Mouse (Mus musculus) liver, adult 2 months (tissue): Measurements from ENCODE around the gene Stmn1. TPM values are rescaled to one million over a fixed set of nuclear protein-coding genes. Genes with fewer than 3 reads are reported as not detected.

Experiments
- DNase-seq: peaks from one replicate; pipeline ENCODE4 v3.0.0-alpha.2; 2011; ENCODE audit warnings: low read depth, low spot score; ENCODE audit errors: extremely low read depth
- H3K27ac ChIP-seq: fragments of 200-500 bp; replicated peaks from 2 replicates; pipeline ENCODE4 v1.5.1; 2012; ENCODE audit warnings: low read depth, mild to moderate bottlenecking, control low read depth, inconsistent platforms, low read length; ENCODE audit not compliant: insufficient read depth
- H3K27me3 ChIP-seq: fragments of 200-500 bp; 2 replicates; pipeline ENCODE4 v1.6.1; 2012; ENCODE audit warnings: mild to moderate bottlenecking, moderate library complexity, low read length, inconsistent platforms; ENCODE audit not compliant: control insufficient read depth, insufficient read depth
- H3K36me3 ChIP-seq: fragments of 200-500 bp; 2 replicates; pipeline ENCODE4 v1.6.1; 2012; ENCODE audit warnings: low read length, inconsistent platforms; ENCODE audit not compliant: control insufficient read depth, insufficient read depth
- H3K4me1 ChIP-seq: fragments of 200-500 bp; 2 replicates; pipeline ENCODE4 v1.6.1; 2011; ENCODE audit warnings: low read length; ENCODE audit not compliant: control insufficient read depth, insufficient read depth
- H3K4me3 ChIP-seq: fragments of 200-500 bp; 2 replicates; pipeline ENCODE4 v1.5.1; 2011; ENCODE audit warnings: low read depth, mild to moderate bottlenecking, control low read depth, low read length, moderate library complexity; ENCODE audit not compliant: insufficient read depth
- H3K79me2 ChIP-seq: fragments of 200-500 bp; 2 replicates; pipeline ENCODE4 v1.6.1; 2012; ENCODE audit warnings: inconsistent platforms, mild to moderate bottlenecking, low read length, moderate library complexity; ENCODE audit not compliant: control insufficient read depth, insufficient read depth
- H3K9ac ChIP-seq: fragments of 200-500 bp; 2 replicates; pipeline ENCODE4 v1.6.1; 2012; ENCODE audit warnings: low read depth, mild to moderate bottlenecking, control low read depth, inconsistent platforms, low read length
- CTCF ChIP-seq: fragments of 200-500 bp; IDR thresholded peaks from 2 replicates; pipeline ENCODE4 v1.5.1; 2011; ENCODE audit warnings: low read depth, low read length, control low read depth
- POLR2A ChIP-seq: fragments of 200-500 bp; IDR thresholded peaks from 2 replicates; pipeline ENCODE4 v1.6.1; 2011; ENCODE audit warnings: low read length, control low read depth; ENCODE audit not compliant: insufficient read depth; ENCODE audit errors: extremely low read depth
- WGBS: fragments of 180-500 bp; shearing (Covaris S2); methylation state at CpG from one replicate; pipeline ENCODE4 v1.1.7; 2018; 5-methylcytosine and 5-hydroxymethylcytosine counted together
- polyA plus RNA-seq: library from polyadenylated mRNA; depleted of rRNA; stranded (reverse); fragments of >200 nt; gene quantifications from 2 replicates; pipeline ENCODE4 v1.2.3, GENCODE M21; 2012
- total RNA-seq: library from RNA; depleted of rRNA; stranded (reverse); fragments of >200 nt; gene quantifications from 2 replicates; pipeline ENCODE4 v1.2.3, GENCODE M21; 2014

Gene Stmn1
- total and polyA plus RNA-seq, 2 experiments, result 0.49 to 4.4 TPM

DNA sequence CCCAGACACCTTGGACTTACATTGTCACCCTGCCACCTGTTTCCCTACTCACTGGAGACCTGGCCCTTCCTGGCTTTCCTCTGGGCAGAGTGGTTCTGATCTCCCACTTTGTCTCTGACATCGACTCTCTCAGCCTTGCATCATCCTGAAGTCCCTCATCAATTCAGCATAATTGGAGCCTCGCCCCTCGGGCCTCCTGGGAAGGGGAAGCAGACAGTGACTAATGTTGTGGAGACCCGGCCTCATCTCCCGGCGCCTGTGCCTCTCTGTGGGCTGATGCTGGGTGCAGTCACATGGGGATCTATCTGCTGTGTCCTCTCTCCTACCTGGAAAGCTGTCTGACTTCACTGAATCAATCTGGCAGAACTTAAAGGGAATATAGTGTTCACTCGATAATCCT, 31.9 kb upstream of the Stmn1 start:
- Histone ChIP-seq H3K79me2 (no peaks in the 10 kb centered on the region), H3K36me3 (no peaks in the 10 kb centered on the region), H3K9ac (no peak overlapping the region), H3K27ac (no peak overlapping the region), H3K27me3 (no peaks in the 10 kb centered on the region), H3K4me1 (no peaks in the 10 kb centered on the region), H3K4me3 (no peak overlapping the region)
- 62% methylated on average over 7 of the region's 7 CpGs for WGBS
- TF ChIP-seq CTCF (no peak), POLR2A (no peak)
- DNase-seq, result no peak

DNA sequence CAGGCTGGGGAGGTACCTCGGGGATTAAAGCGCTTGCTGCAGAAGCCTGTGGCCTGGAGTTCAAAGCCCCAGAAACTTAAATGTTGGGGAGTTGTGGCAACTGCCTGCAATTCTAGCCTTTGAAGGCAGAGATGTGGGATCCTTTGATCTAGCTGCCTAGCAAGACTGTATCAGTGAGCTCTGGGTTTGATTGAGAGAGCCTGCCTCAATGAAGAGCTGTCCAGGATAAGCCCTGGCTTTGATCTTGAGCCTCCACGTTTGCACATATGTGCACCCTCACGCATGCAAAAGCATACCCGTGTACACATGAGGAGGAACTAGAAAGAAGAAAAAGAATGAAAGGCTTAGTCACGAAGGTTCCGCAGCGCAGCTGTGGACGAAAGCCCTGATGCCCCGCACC, 31.5 kb upstream of the Stmn1 start:
- H3K27me3 ChIP-seq, result no peaks in the 10 kb centered on the region
- H3K79me2 ChIP-seq, result no peaks in the 10 kb centered on the region
- H3K4me3 ChIP-seq, result no peak overlapping the region
- no peak overlapping the region for H3K27ac ChIP-seq
- TF ChIP-seq CTCF, result no peak
- no peak for TF ChIP-seq POLR2A
- 77% methylated on average over 10 of the region's 10 CpGs for WGBS
- H3K4me1 ChIP-seq, result no peaks in the 10 kb centered on the region
- H3K9ac ChIP-seq, result no peak overlapping the region
- H3K36me3 ChIP-seq, result no peaks in the 10 kb centered on the region
- DNase-seq, result no peak

DNA sequence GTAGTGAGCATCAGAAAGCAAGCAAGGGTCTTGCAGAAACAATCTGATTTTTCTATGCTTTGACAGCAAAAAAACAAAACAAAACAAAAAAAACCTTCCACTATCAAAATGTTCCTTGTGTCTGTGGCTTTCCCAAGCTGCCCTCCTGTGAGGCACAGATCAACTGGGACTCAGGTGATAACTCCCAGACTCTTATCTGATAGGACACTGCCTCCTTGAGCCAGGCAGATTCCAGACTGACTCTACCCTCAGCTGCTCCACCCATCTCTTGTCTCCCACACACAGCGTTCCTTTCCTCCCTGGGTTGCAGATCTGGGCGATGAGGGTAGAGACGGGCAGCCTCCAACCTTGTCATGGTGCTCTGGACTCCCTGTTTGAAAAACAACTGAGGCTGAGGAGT, 29.0 kb upstream of the Stmn1 start:
- H3K36me3 ChIP-seq, result no peaks in the 10 kb centered on the region
- H3K27me3 ChIP-seq, result no peaks in the 10 kb centered on the region
- no peak overlapping the region for H3K27ac ChIP-seq
- no peaks in the 10 kb centered on the region for H3K4me1 ChIP-seq
- H3K79me2 ChIP-seq, result no peaks in the 10 kb centered on the region
- no peak for DNase-seq
- no peak for TF ChIP-seq POLR2A
- TF ChIP-seq CTCF, result no peak
- no peak overlapping the region for H3K9ac ChIP-seq
- H3K4me3 ChIP-seq, result no peak overlapping the region
- WGBS, result 74% methylated on average over 3 of the region's 3 CpGs

DNA sequence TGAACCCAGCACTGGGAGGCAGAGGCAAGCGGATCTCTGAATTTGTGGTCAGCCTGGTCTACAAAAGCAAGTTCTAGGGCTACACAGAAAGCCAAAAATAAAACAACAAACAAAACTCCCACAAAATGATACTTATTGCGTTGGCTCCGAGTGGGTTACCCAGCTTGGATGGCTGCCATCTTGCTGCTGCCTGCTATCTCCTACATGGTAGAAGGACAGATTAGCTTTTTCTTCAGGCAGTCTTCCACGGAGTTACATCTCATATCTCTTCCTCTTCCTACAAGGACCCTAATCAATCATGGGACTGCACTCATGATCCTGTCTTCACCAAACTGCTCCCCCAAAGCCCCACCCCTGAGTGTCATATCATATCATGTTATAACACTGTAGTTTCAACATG, 28.2 kb upstream of the Stmn1 start:
- Histone ChIP-seq H3K36me3 (no peaks in the 10 kb centered on the region), H3K27me3 (no peaks in the 10 kb centered on the region), H3K27ac (no peak overlapping the region), H3K79me2 (no peaks in the 10 kb centered on the region), H3K4me1 (no peaks in the 10 kb centered on the region), H3K9ac (no peak overlapping the region), H3K4me3 (no peak overlapping the region)
- WGBS, result 76% methylated on average over 4 of the region's 4 CpGs
- no peak for DNase-seq
- TF ChIP-seq CTCF, result no peak
- TF ChIP-seq POLR2A, result no peak

DNA sequence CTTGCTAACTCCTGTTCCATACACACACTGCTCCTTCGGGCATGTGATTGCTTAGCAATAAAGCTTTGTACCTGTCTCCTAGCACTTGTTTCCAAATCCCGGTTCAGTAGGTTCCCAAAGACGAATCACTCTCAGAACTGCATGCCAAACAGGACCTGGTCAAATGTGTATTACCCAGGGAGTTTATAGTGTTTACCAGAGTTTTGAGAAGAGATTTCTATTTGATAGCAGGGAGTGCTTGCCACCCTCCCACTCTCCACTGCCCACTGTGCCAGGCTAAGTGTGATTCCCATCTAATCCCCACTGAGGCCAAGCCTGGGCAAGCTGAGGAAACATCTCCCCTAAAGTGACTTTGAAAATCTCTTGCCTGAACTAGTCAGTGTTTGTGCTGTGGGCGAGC, 25.9 kb upstream of the Stmn1 start:
- no peaks in the 10 kb centered on the region for H3K36me3 ChIP-seq
- no peak overlapping the region for H3K9ac ChIP-seq
- 81% methylated on average over 4 of the region's 4 CpGs for WGBS
- no peaks in the 10 kb centered on the region for H3K27me3 ChIP-seq
- DNase-seq, result no peak
- H3K4me3 ChIP-seq, result no peak overlapping the region
- H3K27ac ChIP-seq, result no peak overlapping the region
- TF ChIP-seq CTCF, result no peak
- TF ChIP-seq POLR2A, result no peak
- no peaks in the 10 kb centered on the region for H3K4me1 ChIP-seq
- no peaks in the 10 kb centered on the region for H3K79me2 ChIP-seq

DNA sequence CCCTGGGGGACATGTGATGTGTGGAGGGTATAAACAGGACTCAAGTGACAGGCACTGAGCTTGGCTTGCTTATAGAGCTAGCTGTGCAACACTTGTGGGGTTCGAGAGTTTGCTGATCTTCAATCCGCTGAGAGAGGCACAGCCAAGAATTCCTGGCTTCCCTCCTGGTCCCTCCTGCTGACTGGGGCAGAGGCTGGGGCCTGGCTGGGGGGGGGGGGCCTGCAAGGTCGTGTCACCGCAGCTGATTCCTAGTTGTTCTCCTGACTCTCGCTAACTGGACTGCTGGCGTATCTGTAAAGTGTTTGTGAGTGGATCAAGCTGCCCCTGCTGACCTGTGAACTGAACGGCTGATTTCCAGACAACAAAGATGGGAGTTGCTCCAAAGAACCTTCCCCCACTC, 24.5 kb upstream of the Stmn1 start:
- no peaks in the 10 kb centered on the region for H3K27me3 ChIP-seq
- 53% methylated on average over 7 of the region's 7 CpGs for WGBS
- no peaks in the 10 kb centered on the region for H3K36me3 ChIP-seq
- H3K4me3 ChIP-seq, result no peak overlapping the region
- no peak overlapping the region for H3K9ac ChIP-seq
- DNase-seq, result no peak
- TF ChIP-seq CTCF (no peak), POLR2A (no peak)
- no peaks in the 10 kb centered on the region for H3K4me1 ChIP-seq
- no peak overlapping the region for H3K27ac ChIP-seq
- H3K79me2 ChIP-seq, result no peaks in the 10 kb centered on the region

DNA sequence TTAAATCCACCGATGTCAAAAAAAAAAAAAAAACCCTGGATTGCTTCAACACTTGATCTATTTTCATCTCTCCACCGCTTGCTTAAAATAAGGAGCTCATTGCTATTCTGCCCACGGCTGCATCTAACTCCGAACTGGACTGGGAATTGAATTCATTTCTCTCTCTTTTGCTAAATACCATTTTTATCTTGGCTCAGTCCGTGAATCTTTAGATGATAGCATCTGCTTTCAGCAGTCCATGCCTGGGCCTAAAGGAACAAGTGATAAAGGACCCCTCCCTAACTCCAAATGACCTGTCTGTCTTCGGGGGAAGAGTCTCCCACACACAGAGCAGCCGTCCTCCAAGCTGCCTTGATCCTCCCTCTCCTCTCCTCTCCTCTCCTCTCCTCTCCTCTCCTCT, 23.2 kb upstream of the Stmn1 start:
- DNase-seq, result no peak
- Histone ChIP-seq H3K4me3 (no peak overlapping the region), H3K9ac (no peak overlapping the region), H3K79me2 (no peaks in the 10 kb centered on the region), H3K27ac (no peak overlapping the region), H3K36me3 (no peaks in the 10 kb centered on the region), H3K27me3 (no peaks in the 10 kb centered on the region), H3K4me1 (no peaks in the 10 kb centered on the region)
- TF ChIP-seq CTCF (no peak), POLR2A (no peak)
- WGBS, result 80% methylated on average over 7 of the region's 7 CpGs
